15 mouse cellular contexts compared by ENCODE assay signal in genomic region chr3:34679439-34679838, GRCm38 (mm10). TPM values are rescaled to one million over a fixed set of nuclear protein-coding genes. Genes with fewer than 3 reads are reported as not detected.
"Had no signal": no experiment of that assay in that cellular context is flagged by ENCODE, and none has a peak within 500 bp of the region (broad histone marks: within the 10 kb centered on the region; RNA-seq: fewer than 3 reads in every experiment).

No protein-coding gene starts in this region.

- H3K36me3 ChIP-seq: limb, embryonic 13.5 days; liver, embryonic 15.5 days; neural tube, embryonic 12.5 days had no signal

- H3K4me1 ChIP-seq: limb, embryonic 13.5 days; liver, embryonic 15.5 days had no signal

- H3K27me3 ChIP-seq: limb, embryonic 13.5 days; liver, embryonic 15.5 days; neural tube, embryonic 12.5 days had no signal

- DNase-seq: kidney, adult 18-20 months; kidney, postnatal 10 days; kidney, postnatal 4 days; lung, adult 2 months; lung, postnatal 36 days; right cerebral cortex, postnatal 14 days; thymus, postnatal 36 days had no signal

- ATAC-seq: lung, postnatal 0 days had no signal

- H3K4me2 ChIP-seq: limb, embryonic 13.5 days; liver, embryonic 11.5 days; liver, embryonic 15.5 days; neural tube, embryonic 12.5 days had no signal

- H3K27ac ChIP-seq: limb, embryonic 13.5 days; liver, embryonic 15.5 days; neural tube, embryonic 12.5 days had no signal

- H3K4me3 ChIP-seq: layer of hippocampus, adult 2 months; limb, embryonic 13.5 days; liver, embryonic 15.5 days; neural tube, embryonic 12.5 days had no signal

- H3K9me3 ChIP-seq: limb, embryonic 13.5 days; liver, embryonic 15.5 days; neural tube, embryonic 12.5 days had no signal

- H3K9ac ChIP-seq: limb, embryonic 13.5 days; liver, embryonic 15.5 days; neural tube, embryonic 12.5 days had no signal

RNA-seq across cellular contexts. Expression of gene Sox2, which starts 29.2 kb away (rescaled TPM):
- total RNA-seq: megakaryocyte progenitor cell, adult 5-6 weeks had no signal
- polyA plus RNA-seq: kidney, embryonic 14.5 days; liver, embryonic 15.5 days had no signal
